Mouse (Mus musculus): Measurements from ENCODE around the gene Dcbld1. TPM values are rescaled to one million over a fixed set of nuclear protein-coding genes. Genes with fewer than 3 reads are reported as not detected.

The Dcbld1 gene
- polyA plus RNA-seq, 1 experiment from 2014 or later = 4.8 TPM

Other genes starting within 250 kb of the Dcbld1 start
- 0.41 and 0.74 TPM in 2 replicates for gene Vgll2, start 211.1 kb upstream of the Dcbld1 start, polyA plus RNA-seq (2015; fragmentation: Nextera tagmentation; extraction: Ambion mirVana)
- gene Ros1, start 38.4 kb upstream of the Dcbld1 start, polyA plus RNA-seq (2015; fragmentation: Nextera tagmentation; extraction: Ambion mirVana) = 0.03 and 0.05 TPM in 2 replicates
- not detected in 2 replicates for gene Gm26741, start 125.1 kb downstream of the Dcbld1 start, polyA plus RNA-seq (2015; fragmentation: Nextera tagmentation; extraction: Ambion mirVana)
- 4.5 and 6.0 TPM in 2 replicates for gene Gopc, start 148.5 kb downstream of the Dcbld1 start, polyA plus RNA-seq (2015; fragmentation: Nextera tagmentation; extraction: Ambion mirVana)
- 1.1 TPM in 1 of 2 replicates, not detected in the other for gene Nepn, start 155.4 kb downstream of the Dcbld1 start, polyA plus RNA-seq (2015; fragmentation: Nextera tagmentation; extraction: Ambion mirVana)
- 6.6 and 7.3 TPM in 2 replicates for gene Nus1, start 183.9 kb downstream of the Dcbld1 start, polyA plus RNA-seq (2015; fragmentation: Nextera tagmentation; extraction: Ambion mirVana)